Mouse (Mus musculus) hindlimb bud, embryonic 11.5 days (tissue): ENCODE results near the gene Nfam1.

Source experiments
- DNase-seq: peaks from one replicate; pipeline ENCODE4 v3.0.0-alpha.2; 2012; ENCODE audit warnings: low read depth, low spot score; ENCODE audit errors: extremely low spot score

Nfam1 gene

GRCm38 (mm10) chr15:82995239-82995638 lies 37.9 kb downstream of the Nfam1 start:
- DNase-seq = no peak

DNA sequence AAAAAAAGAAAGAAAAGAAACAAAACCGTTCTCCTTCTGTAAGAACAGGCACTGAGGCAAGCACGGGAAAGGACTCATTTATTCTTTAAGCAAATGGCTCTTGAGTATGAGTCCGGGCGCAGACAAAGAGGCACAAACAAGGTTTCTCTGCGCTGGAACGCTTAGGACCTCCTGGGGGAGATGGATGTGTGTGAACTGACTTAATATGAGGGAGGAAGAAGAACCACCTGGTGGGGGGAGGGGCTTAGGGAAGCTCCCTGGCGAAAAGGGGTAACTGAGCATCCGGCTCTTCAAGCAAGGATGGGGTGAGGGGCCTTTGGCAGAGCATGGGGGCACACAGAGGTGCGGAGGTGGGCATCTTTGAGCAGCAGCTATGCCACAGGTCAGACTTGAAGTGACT lies 40.2 kb downstream of the Nfam1 start:
- no peak for DNase-seq

DNA sequence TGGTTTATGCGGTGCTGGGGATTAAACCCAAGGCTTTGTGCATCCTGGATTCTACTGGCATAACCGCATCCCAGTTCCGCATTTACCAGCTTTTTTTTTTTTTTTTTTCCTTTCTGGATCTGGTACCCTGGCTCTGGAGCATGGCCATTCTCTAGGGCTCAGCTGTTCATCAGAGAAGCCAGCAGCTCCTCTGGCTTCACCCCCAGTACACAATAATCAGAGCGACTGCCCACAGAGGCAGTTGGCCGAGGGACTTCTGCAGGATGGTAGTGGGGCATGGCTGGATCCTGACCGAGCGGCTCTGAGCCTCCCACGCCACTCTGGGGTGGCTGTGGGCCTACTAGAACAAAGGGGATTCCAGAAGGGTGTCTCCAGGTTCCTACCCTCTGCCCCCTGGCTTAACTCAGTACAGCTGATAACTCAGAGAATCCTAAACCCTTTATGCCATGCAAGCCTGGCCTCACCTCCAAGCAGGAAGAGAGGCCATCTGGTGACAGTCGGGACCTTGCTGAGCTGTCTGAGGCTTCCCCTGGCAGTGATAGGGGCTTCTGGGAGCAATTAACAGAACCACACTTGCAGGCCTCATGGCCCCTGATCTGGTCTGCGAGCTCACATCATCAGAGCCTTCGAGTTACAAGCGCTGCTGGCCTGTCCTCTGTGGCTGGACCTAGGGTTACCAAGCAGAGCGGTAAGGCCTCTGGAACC lies 40.9 kb downstream of the Nfam1 start:
- no peak for DNase-seq

GRCm38 (mm10) chr15:82989190-82989704 lies 43.9 kb downstream of the Nfam1 start:
- DNase-seq = no peak

DNA sequence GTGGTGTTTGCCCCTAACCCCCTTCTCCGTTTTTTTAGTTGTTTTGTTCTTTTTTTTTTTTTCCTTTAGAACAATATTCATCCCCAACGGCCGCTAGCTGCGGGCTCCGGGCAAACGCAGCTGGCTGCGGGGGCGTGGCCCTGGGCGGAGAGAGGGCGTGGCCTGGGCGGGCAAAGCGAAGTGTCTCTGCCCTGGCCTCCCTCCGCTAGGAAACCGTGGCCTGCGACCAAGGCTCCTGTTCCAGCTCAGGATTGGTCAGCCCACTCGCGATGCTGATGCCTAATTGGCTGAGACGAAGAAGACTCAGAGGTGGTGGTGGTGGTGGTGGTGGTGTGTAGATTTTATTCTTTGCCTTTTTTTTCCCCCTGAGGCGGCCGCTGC lies 45.4 kb downstream of the Nfam1 start, which contains the start of gene Tcf20:
Gene Tcf20 (minus strand): TSS at position 141 of the 381 bp plus-strand sequence.
- DNase-seq = peak; percentile 82

- DNase-seq = no peak
Observed at GRCm38 (mm10) chr15:82987014-82987731, 45.9 kb downstream of the Nfam1 start.

DNA sequence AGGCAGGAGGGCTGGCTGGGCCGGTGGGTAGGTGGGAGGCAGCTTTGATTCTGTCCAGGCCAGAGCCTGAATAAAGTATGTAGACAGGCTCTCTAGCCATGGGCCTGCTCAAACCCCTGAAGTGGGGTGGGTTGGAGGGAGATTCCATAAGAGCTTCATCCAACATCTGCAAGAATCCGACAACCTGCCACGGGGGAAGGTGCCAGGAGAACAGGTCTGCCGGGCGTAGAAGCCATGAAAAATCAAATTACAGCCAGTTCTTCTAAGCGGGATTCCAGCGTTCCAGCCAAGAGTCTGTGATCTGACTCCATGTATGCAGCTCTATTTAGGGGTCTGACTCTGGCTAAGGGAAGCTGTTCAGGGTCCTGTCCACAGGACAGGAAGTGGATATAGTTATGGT lies 48.5 kb downstream of the Nfam1 start:
- no peak for DNase-seq

DNA sequence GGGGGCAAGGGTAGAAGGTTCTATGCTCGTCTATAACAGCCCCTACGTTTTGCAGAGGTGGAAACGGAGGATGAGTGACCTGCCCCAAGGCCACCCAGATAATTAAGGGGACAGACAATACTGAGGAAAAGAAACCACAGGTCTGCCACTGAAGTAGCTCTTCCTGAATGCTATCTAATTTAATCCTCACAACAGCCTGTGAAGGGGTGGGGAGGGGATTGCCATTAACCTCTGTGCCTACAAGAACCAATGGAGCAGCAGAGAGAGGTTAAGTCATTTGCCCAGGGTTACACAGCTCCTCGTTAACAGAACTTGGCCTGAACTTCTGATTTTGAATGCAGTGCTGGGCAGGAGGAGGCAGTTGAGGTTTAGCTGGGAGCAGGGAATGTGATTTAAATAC lies 49.0 kb downstream of the Nfam1 start:
- no peak for DNase-seq

GRCm38 (mm10) chr15:82983416-82984026 lies 49.6 kb downstream of the Nfam1 start:
- DNase-seq = peak; percentile 77

- DNase-seq = no peak
Observed at GRCm38 (mm10) chr15:82982724-82983415, 50.2 kb downstream of the Nfam1 start.

- no peak for DNase-seq
Observed at GRCm38 (mm10) chr15:82981676-82982520, 51.2 kb downstream of the Nfam1 start.

- DNase-seq = no peak
Observed at GRCm38 (mm10) chr15:82979531-82979930, 53.6 kb downstream of the Nfam1 start.

GRCm38 (mm10) chr15:82974471-82974870 lies 58.6 kb downstream of the Nfam1 start:
- DNase-seq = no peak

- DNase-seq = no peak
Observed at GRCm38 (mm10) chr15:82969206-82969721, 63.8 kb downstream of the Nfam1 start.

DNA sequence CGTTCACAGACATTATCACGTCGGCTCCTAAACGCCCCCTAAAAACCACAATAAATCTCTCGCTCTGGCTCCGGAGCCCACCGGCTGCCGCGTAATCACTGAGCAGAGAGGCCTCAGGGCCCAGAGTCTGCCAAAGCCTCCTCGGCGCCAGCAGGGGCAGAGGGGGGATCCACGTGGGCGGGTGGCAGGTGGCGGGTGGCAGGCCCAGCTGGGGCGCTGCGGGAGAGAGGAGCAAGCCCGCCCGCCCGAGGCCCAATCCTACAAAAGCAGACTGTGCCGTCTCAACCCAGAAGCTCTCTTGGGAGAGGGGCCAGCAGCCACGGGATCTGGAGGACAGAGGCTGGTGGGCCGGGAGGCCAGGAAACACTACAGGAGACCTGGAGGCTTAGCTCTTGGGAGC lies 64.7 kb downstream of the Nfam1 start:
- no peak for DNase-seq

GRCm38 (mm10) chr15:82967947-82968346 lies 65.2 kb downstream of the Nfam1 start:
- no peak for DNase-seq

- no peak for DNase-seq
Observed at GRCm38 (mm10) chr15:82964266-82964825, 68.8 kb downstream of the Nfam1 start.

GRCm38 (mm10) chr15:82963556-82964156 lies 69.5 kb downstream of the Nfam1 start:
- no peak for DNase-seq

DNA sequence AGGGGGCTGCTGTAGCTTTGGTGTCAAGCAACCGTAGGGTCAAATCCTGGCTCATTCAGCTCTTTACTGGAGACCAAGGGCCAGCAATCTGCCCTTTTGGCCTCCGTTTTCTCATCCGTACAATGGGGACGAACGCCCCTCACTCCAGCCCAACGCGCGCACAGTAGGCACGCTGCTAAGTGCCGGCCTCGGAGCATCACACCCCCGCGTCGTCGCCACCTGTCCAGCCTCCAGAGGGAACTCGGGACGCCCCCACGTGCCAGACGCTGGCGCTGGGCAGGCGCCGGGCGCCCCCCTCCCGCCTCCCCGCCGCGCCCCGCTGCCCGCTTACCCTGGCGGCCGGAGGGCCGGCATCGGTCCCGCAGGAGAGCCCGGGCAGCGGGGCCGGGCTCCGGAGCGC lies 70.0 kb downstream of the Nfam1 start:
- no peak for DNase-seq
